Mouse (Mus musculus): ENCODE data around the gene Adat3.

- TF ChIP-seq CTCF (IDR thresholded peaks at IDR 0.05) (no peak), EP300 (IDR thresholded peaks at IDR 0.05) (no peak)
Observed at GRCm38 (mm10) chr10:80583047-80583446, 19.6 kb upstream of the Adat3 start.

Data from lung, postnatal 0 days (tissue).